Mouse (Mus musculus) hindbrain, embryonic 10.5 days (tissue): ENCODE measurements around the gene Tmprss2. TPM values are rescaled to one million over a fixed set of nuclear protein-coding genes. Genes with fewer than 3 reads are reported as not detected.

Experiments used
- polyA plus RNA-seq: library from polyadenylated mRNA; unstranded; fragments of >200 nt; fragmentation: Nextera tagmentation; extraction: Ambion mirVana; gene quantifications from 2 replicates; pipeline ENCODE4 v1.2.1, GENCODE M21; 2016

Tmprss2 gene
- polyA plus RNA-seq, 1 experiment from 2014 or later: 0.46 TPM

Other genes with a start within 250 kb of the Tmprss2 start
- 0.19 TPM in 1 of 2 replicates, not detected in the other for gene Mx1, start 148.3 kb downstream of the Tmprss2 start, polyA plus RNA-seq
- gene Fam3b, start 96.4 kb downstream of the Tmprss2 start, polyA plus RNA-seq: not detected in 2 replicates
- gene Ripk4, start 152.6 kb upstream of the Tmprss2 start, polyA plus RNA-seq: 2.9 TPM in 2 replicates
- 13.8 and 16.8 TPM in 2 replicates for gene Prdm15, start 240.7 kb upstream of the Tmprss2 start, polyA plus RNA-seq